Mouse (Mus musculus) neural tube, embryonic 11.5 days (tissue): ENCODE results near the gene Surf2. TPM values are rescaled to one million over a fixed set of nuclear protein-coding genes. Genes with fewer than 3 reads are reported as not detected.
"Not testable (repeated sequence)": the region's sequence is repeated elsewhere in the genome, so short reads cannot be mapped to it uniquely, and the experiment has no call there.

Experiments used
- ATAC-seq: fragments of 200-750 bp; cut with Nextera tagmentation; 2 replicates; pipeline ENCODE4 v1.8.0; 2017; ENCODE audit warnings: moderate number of reproducible peaks, mild to moderate bottlenecking, moderate TSS enrichment, moderate library complexity; ENCODE audit not compliant: insufficient read depth, low FRiP score, low TSS enrichment
- DNase-seq: peaks from one replicate; pipeline ENCODE4 v3.0.0-alpha.2; 2015; ENCODE audit warnings: low spot score
- H3K27ac ChIP-seq: fragments of 300-500 bp; sonication (generic); 2 replicates; pipeline ENCODE4 v1.5.1; 2014; ENCODE audit warnings: low read depth, mild to moderate bottlenecking, low read length
- H3K27me3 ChIP-seq: fragments of 300-500 bp; sonication (generic); 2 replicates; pipeline ENCODE4 v1.6.1; 2014; ENCODE audit warnings: mild to moderate bottlenecking, low read length, mixed read lengths; ENCODE audit not compliant: control insufficient read depth, insufficient read depth
- H3K36me3 ChIP-seq: fragments of 300-500 bp; sonication (generic); 2 replicates; pipeline ENCODE4 v1.6.1; 2014; ENCODE audit warnings: mild to moderate bottlenecking, low read length, moderate library complexity, mixed read lengths; ENCODE audit not compliant: control insufficient read depth, insufficient read depth
- H3K4me1 ChIP-seq: fragments of 300-500 bp; sonication (generic); 2 replicates; pipeline ENCODE4 v1.6.1; 2014; ENCODE audit warnings: low read length, mixed read lengths; ENCODE audit not compliant: control insufficient read depth, insufficient read depth
- H3K4me2 ChIP-seq: fragments of 300-500 bp; sonication (generic); 2 replicates; pipeline ENCODE4 v1.6.1; 2014; ENCODE audit warnings: low read depth, mild to moderate bottlenecking, moderate library complexity
- H3K4me3 ChIP-seq: fragments of 300-500 bp; sonication (generic); 2 replicates; pipeline ENCODE4 v1.5.1; 2014; ENCODE audit warnings: low read depth, low read length
- H3K9ac ChIP-seq: fragments of 300-500 bp; sonication (generic); 2 replicates; pipeline ENCODE4 v1.6.1; 2014; ENCODE audit warnings: mild to moderate bottlenecking, low read length
- H3K9me3 ChIP-seq: fragments of 300-500 bp; sonication (generic); 2 replicates; pipeline ENCODE4 v1.6.1; 2016; ENCODE audit warnings: low read length; ENCODE audit not compliant: control insufficient read depth
- WGBS: fragments of 180-500 bp; shearing (Covaris S2); extraction: QIAGEN DNeasy Blood & Tissue Kit; methylation state at CpG from one replicate; pipeline ENCODE4 v1.1.7; 2014; 5-methylcytosine and 5-hydroxymethylcytosine counted together
- polyA plus RNA-seq: library from polyadenylated mRNA; unstranded; fragments of >200 nt; fragmentation: Nextera tagmentation; extraction: Ambion mirVana; gene quantifications from 2 replicates; pipeline ENCODE4 v1.2.1, GENCODE M21; 2014

Surf2 gene
- 46.2 and 50.3 TPM in 2 replicates for polyA plus RNA-seq

DNA sequence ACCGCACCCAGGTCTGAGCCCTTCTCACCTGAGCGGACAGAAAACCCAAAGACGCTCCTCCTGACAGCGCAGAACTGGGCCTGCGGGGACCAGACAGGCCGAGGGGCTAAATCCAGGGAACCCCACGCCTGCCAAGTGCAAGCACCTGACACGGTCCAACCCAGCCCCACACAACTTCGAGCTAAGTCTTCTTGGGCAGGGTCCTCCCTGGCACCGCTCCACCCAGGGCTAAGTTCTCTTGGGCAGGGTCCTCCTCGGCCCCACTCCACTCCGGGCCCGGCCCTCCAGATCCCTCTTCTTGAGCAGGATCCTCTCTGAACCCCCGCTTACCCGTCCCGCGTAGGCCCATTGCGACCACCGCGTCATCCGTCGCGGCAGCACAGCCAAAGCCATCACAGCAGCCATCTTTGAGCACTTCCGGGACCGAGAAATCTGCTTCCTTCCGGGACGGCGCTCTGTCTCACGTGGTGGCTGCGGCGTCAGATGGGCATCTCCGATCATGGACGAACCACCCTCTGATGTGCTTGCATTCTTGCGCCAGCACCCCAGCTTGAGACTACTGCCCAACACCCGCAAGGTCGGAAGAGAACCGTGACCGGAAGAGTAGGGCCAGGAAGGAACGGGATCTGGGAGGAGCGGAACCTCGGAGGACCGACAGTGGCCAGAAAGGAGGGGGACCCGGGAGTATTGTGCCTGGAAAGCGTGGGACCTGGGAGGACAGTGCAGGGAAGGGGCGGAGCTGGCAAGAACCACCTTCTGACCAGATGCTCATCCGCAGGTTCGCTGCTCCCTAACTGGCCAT lies at the start of gene Surf2, which contains the start of gene Surf1:
Gene Surf2, plus strand, starts transcription at position 441 of the 802 bp plus-strand sequence.
Gene Surf1, minus strand, starts transcription at position 604 of the 802 bp plus-strand sequence.
- 2% methylated on average over 47 of the region's 47 CpGs for WGBS
- Histone ChIP-seq H3K9ac (peak within 1 kb of the TSS; percentile 77), H3K36me3 (peaks cover 29% of the 10 kb centered on the region), H3K27me3 (no peaks in the 10 kb centered on the region), H3K9me3 (no peaks in the 10 kb centered on the region), H3K4me1 (peaks cover 33% of the 10 kb centered on the region), H3K4me3 (peak within 1 kb of the TSS; percentile 77), H3K4me2 (peak within 1 kb of the TSS; percentile 99), H3K27ac (0 out of 2 replicates have a peak within 1 kb of the TSS, but pooled peaks have one; percentile 20)
- ATAC-seq (peak; percentile 71), DNase-seq (peak; percentile 81)

DNA sequence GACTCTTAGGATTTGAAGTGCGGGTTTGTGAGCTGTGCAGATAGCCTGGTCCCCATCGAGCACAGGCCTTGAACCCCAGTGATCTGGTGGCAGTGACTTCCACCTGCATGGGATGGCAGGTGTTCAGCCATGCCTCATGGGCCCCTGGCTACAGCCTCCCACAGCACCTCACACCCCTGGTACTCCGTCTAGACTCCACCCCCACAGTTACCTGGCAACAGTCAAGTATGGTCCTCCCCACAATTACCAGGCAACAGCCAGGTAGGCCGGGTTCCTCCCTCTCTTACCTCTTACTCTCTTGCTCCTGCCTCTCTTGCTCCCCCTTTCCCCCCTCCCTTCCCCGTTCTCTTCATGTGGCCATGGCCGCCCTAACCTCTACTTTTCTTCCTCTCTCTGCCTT lies 45.5 kb upstream of the Surf2 start:
- no peak for ATAC-seq

DNA sequence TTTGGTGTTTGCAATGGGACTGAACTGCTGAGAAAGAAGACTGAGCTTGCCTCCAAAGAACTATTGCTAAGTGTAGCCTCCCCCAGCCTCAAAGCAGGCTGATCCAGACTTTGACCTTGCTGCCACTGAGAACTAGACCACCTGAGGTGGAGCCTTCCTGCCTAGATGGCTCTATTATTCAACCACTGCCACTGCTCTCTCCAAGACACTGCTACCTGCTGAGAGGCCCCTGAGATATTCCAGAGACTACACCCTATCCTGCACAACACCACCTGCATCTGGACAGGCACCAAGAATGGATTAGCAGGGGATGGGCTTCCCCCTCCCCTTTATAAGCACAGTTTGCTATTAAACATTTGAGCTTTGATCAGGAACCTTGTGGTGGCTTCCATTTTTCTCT lies 37.6 kb upstream of the Surf2 start:
- Histone ChIP-seq H3K27ac (no peak overlapping the region), H3K9me3 (no peaks in the 10 kb centered on the region), H3K4me1 (no peaks in the 10 kb centered on the region), H3K27me3 (no peaks in the 10 kb centered on the region), H3K4me3 (no peak overlapping the region), H3K36me3 (no peaks in the 10 kb centered on the region), H3K4me2 (no peak overlapping the region), H3K9ac (no peak overlapping the region)
- ATAC-seq = no peak
- no peak for DNase-seq

More for the DNA sequence above, 45.5 kb upstream of the Surf2 start:
- Histone ChIP-seq H3K4me3 (no peak overlapping the region), H3K4me1 (no peaks in the 10 kb centered on the region), H3K9ac (no peak overlapping the region), H3K36me3 (no peaks in the 10 kb centered on the region), H3K27ac (no peak overlapping the region), H3K9me3 (no peaks in the 10 kb centered on the region), H3K27me3 (no peaks in the 10 kb centered on the region), H3K4me2 (no peak overlapping the region)
- no peak for DNase-seq
- 71% methylated on average over 6 of the region's 6 CpGs for WGBS

DNA sequence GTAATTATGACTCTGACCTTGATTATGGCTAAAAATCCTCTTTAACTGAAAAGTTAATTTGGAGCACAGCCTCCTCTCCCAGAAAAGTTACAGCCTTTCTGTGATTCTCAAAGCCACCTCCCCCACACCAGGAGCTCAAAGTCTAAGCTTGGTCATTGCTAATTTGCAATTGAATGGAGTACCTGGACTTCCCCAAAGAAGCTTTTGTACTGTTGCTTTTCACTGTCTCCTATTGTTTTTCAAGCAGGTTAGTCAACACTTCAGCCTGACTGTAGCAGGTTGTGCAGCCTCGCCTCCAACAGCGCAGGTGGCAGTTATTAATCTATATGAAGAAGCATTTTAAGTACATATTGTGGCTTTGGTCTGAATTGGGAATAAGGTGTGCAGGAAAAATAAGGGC lies 30.6 kb upstream of the Surf2 start:
- H3K4me1 ChIP-seq, H3K27me3 ChIP-seq, H3K9me3 ChIP-seq, H3K4me2 ChIP-seq, ATAC-seq, DNase-seq, H3K4me3 ChIP-seq, H3K27ac ChIP-seq, H3K9ac ChIP-seq, H3K36me3 ChIP-seq: not testable (repeated sequence)
- WGBS = 87% methylated on average over 2 of the region's 2 CpGs

DNA sequence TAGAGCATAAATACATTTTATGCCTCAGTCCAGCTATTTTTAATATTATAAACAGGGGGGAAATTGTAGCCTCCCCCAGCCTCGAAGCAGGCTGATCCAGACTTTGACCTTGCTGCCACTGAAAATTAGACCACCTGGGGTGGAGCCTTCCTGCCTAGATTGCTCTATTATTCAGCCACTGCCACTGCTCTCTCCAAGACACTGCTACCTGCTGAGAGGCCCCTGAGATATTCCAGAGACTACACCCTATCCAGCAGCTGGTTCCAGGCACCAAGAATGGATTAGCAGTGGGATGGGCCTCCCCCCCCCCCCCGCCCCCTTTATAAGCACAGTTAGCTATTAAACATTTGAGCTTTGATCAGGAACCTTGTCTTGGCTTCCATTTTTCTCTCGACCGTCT lies 30.0 kb upstream of the Surf2 start:
- WGBS = 72% methylated on average over 4 of the region's 4 CpGs
- H3K27me3 ChIP-seq, H3K4me2 ChIP-seq, H3K4me1 ChIP-seq, DNase-seq, H3K9ac ChIP-seq, H3K27ac ChIP-seq, H3K36me3 ChIP-seq, H3K4me3 ChIP-seq, ATAC-seq, H3K9me3 ChIP-seq: not testable (repeated sequence)

DNA sequence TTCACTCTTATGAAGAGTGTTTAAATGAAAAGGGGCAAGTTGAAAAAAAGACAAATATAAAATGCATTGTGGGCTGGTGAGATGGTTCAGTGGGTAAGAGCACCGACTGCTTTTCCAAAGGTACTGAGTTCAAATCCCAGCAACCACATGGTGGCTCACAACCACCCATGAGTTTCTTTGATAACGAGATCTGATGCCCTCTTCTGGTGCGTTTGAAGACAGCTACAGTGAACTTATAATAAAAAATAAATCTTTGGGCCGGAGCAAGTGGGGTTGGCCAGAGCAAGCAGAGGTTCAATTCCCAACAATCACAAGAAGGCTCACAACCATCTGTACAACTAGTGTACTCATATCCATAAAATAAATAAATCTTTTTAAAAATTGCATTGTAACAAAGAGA lies 20.3 kb upstream of the Surf2 start:
- Histone ChIP-seq H3K4me2 (no peak overlapping the region), H3K4me1 (no peaks in the 10 kb centered on the region), H3K4me3 (no peak overlapping the region), H3K27me3 (no peaks in the 10 kb centered on the region), H3K9ac (no peak overlapping the region), H3K36me3 (peaks cover 25% of the 10 kb centered on the region), H3K27ac (no peak overlapping the region), H3K9me3 (no peaks in the 10 kb centered on the region)
- no peak for DNase-seq
- 96% methylated on average over 4 of the region's 4 CpGs for WGBS
- ATAC-seq = no peak

DNA sequence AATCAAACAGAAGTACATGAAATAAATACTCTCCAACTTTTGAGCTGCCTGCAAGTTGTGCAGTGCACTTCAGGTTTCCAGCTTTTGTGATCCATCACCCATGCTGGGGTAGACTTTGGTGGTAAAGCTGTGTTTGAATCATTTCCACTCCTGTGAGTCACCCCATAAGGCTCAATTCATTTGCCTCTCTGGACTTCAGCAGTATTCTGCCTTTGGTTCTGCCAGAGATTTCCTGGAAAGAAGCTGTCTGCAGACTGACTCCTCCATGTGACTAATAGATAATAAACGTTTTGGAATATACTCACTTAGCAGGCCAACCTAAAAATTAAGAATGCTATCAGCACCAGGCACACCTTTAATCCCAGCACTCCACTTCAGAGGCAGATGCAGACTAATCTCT lies 15.4 kb upstream of the Surf2 start:
- peaks cover 13% of the 10 kb centered on the region for H3K4me1 ChIP-seq
- ATAC-seq (no peak), DNase-seq (no peak)
- H3K4me2 ChIP-seq = no peak overlapping the region
- H3K4me3 ChIP-seq = no peak overlapping the region
- no peaks in the 10 kb centered on the region for H3K27me3 ChIP-seq
- WGBS = 85% methylated on average over 1 of the region's 1 CpGs
- H3K9me3 ChIP-seq = no peaks in the 10 kb centered on the region
- no peak overlapping the region for H3K9ac ChIP-seq
- H3K27ac ChIP-seq = no peak overlapping the region
- H3K36me3 ChIP-seq = peaks cover 13% of the 10 kb centered on the region

DNA sequence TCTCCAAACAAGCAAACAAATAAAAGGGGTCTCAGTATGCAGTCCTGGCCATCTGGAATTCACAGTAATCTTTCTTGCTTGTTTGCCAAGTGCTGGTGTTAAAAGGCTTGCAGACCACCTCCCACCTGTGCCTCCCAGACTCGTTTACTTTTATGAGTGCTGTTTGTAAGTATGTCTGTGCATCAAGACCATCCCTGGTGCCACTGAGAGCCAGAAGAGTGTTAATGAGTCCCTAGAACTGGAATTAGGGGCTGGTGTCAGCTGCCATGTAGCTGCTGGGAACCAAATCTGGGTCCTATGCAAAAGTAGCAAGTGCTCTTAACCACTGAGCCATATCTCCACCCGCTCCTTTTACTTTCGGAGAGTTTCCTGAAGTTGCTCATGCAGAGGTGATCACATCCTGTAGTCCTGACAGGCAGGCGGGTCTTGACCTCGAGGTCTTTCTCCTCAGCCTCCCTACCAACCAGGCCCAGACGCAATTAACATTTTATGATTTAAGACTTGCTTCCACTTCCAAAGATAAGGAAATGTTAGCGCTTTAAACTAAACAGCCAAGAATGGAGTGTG lies 14.2 kb upstream of the Surf2 start:
- Histone ChIP-seq H3K4me1 (peaks cover 13% of the 10 kb centered on the region), H3K27me3 (no peaks in the 10 kb centered on the region), H3K4me3 (peak overlapping the region; percentile 89), H3K27ac (peak overlapping the region; percentile 69; the same call in 1 of the 2 replicates), H3K9ac (peak overlapping the region; percentile 75), H3K4me2 (peak overlapping the region; percentile 77), H3K9me3 (no peaks in the 10 kb centered on the region), H3K36me3 (peaks cover 19% of the 10 kb centered on the region)
- DNase-seq (no peak), ATAC-seq (no peak)
- WGBS = 8% methylated on average over 7 of the region's 7 CpGs
